Mouse (Mus musculus) midbrain, embryonic 13.5 days (tissue): Measurements from ENCODE around the gene Brd1. TPM values are rescaled to one million over a fixed set of nuclear protein-coding genes. Genes with fewer than 3 reads are reported as not detected.
"Not testable (repeated sequence)": the region's sequence is repeated elsewhere in the genome, so short reads cannot be mapped to it uniquely, and the experiment has no call there.

Experiments used
- ATAC-seq: fragments of 200-750 bp; cut with Nextera tagmentation; 2 replicates; pipeline ENCODE4 v1.8.0; 2017; ENCODE audit warnings: mild to moderate bottlenecking, moderate TSS enrichment, moderate library complexity
- H3K27ac ChIP-seq: fragments of 300-500 bp; sonication (generic); 2 replicates; pipeline ENCODE4 v1.5.1; 2015; ENCODE audit warnings: inconsistent platforms, mild to moderate bottlenecking, moderate library complexity
- H3K27me3 ChIP-seq: fragments of 300-500 bp; sonication (generic); 2 replicates; pipeline ENCODE4 v1.6.1; 2015; ENCODE audit warnings: mild to moderate bottlenecking, inconsistent platforms
- H3K36me3 ChIP-seq: fragments of 300-500 bp; sonication (generic); 2 replicates; pipeline ENCODE4 v1.6.1; 2015; ENCODE audit warnings: mild to moderate bottlenecking, inconsistent platforms
- H3K4me1 ChIP-seq: fragments of 300-500 bp; sonication (generic); replicated peaks from 2 replicates; pipeline ENCODE4 v1.6.1; 2015; ENCODE audit warnings: inconsistent platforms
- H3K4me2 ChIP-seq: fragments of 300-500 bp; sonication (generic); replicated peaks from 2 replicates; pipeline ENCODE4 v1.6.1; 2015; ENCODE audit warnings: moderate library complexity, mild to moderate bottlenecking, inconsistent platforms
- H3K4me3 ChIP-seq: fragments of 300-500 bp; sonication (generic); replicated peaks from 2 replicates; pipeline ENCODE4 v1.5.1; 2015; ENCODE audit warnings: mild to moderate bottlenecking, inconsistent platforms
- H3K9ac ChIP-seq: fragments of 300-500 bp; sonication (generic); replicated peaks from 2 replicates; pipeline ENCODE4 v1.6.1; 2015; ENCODE audit warnings: mild to moderate bottlenecking, inconsistent platforms
- H3K9me3 ChIP-seq: fragments of 300-500 bp; sonication (generic); 2 replicates; pipeline ENCODE4 v1.6.1; 2016; ENCODE audit warnings: mild to moderate bottlenecking, inconsistent platforms
- WGBS: fragments of 180-500 bp; shearing (Covaris S2); methylation state at CpG from one replicate; pipeline ENCODE4 v1.1.7; 2015; 5-methylcytosine and 5-hydroxymethylcytosine counted together
- polyA plus RNA-seq: library from polyadenylated mRNA; unstranded; fragments of >200 nt; fragmentation: Nextera tagmentation; extraction: Ambion mirVana; gene quantifications from 2 replicates; pipeline ENCODE4 v1.2.1, GENCODE M21; 2015

Gene Brd1
- polyA plus RNA-seq, 1 experiment from 2014 or later = 29.1 TPM

DNA sequence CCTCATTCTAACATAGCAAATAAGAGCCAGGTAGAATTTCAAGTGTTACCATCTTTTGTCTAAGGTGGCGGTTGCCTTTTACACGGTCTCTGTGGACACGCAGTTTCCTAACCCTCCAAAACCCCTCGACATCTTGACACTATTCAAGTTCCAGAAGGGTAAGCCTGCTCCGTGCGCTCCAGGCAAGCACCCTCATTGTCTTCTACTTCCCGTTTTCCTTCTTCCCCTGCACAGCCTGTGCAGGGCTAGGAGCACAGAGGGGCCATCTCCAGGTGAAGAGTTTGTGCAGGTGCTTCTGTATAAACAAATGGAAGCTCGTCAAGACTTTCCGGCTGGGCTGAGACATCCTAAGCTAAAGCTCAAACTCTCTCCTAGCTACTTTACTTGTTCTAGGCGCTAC is 16.0 kb upstream of the Brd1 start:
- Histone ChIP-seq H3K4me3 (no peak overlapping the region), H3K27ac (no peak overlapping the region), H3K4me1 (peaks cover 29% of the 10 kb centered on the region), H3K36me3 (peaks cover 3% of the 10 kb centered on the region; the same call in 1 of the 2 replicates), H3K27me3 (0 out of 2 replicates have a peak, but pooled peaks cover 4% of the 10 kb centered on the region), H3K9ac (no peak overlapping the region), H3K4me2 (no peak overlapping the region), H3K9me3 (no peaks in the 10 kb centered on the region)
- 94% methylated on average over 10 of the region's 10 CpGs for WGBS
- ATAC-seq = no peak

GRCm38 (mm10) chr15:88749617-88750016 is 15.6 kb upstream of the Brd1 start:
- H3K9me3 ChIP-seq, ATAC-seq, H3K4me2 ChIP-seq, H3K36me3 ChIP-seq, H3K27me3 ChIP-seq, H3K27ac ChIP-seq, H3K4me3 ChIP-seq, H3K9ac ChIP-seq: not testable (repeated sequence)
- peaks cover 25% of the 10 kb centered on the region for H3K4me1 ChIP-seq
- WGBS = 96% methylated on average over 8 of the region's 8 CpGs

DNA sequence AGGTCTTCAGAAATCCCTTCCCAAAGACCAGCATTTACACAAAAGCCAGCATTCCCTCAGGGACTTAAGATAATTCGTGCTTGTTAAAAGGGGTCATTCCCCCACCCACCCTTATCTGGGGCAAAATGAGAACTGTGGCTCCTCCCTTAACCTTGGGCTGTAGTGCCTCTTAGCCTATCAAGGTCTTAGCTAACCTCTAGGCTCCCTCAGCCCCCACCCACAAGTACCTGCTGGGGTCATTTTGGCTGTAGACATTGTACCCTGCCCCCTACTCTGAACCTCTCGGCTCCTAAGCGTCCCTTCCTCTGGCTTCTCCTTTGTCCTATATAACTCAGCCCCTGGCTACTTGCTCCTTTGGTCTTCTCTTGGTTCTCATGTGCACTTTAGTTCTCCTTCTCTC is 11.9 kb upstream of the Brd1 start:
- Histone ChIP-seq H3K4me1 (peaks cover 8% of the 10 kb centered on the region), H3K27ac (no peak overlapping the region), H3K4me3 (no peak overlapping the region), H3K9ac (no peak overlapping the region), H3K36me3 (no peaks in the 10 kb centered on the region), H3K27me3 (0 out of 2 replicates have a peak, but pooled peaks cover 4% of the 10 kb centered on the region), H3K9me3 (no peaks in the 10 kb centered on the region), H3K4me2 (no peak overlapping the region)
- ATAC-seq = no peak
- 57% methylated on average over 3 of the region's 3 CpGs for WGBS

- H3K9me3 ChIP-seq = no peaks in the 10 kb centered on the region
- 0 out of 2 replicates have a peak, but pooled peaks cover 4% of the 10 kb centered on the region for H3K27me3 ChIP-seq
- H3K4me2 ChIP-seq = no peak overlapping the region
- no peak overlapping the region for H3K9ac ChIP-seq
- H3K27ac ChIP-seq = no peak overlapping the region
- H3K4me3 ChIP-seq = no peak overlapping the region
- peaks cover 3% of the 10 kb centered on the region for H3K4me1 ChIP-seq
- ATAC-seq = no peak
- 87% methylated on average over 3 of the region's 3 CpGs for WGBS
- no peaks in the 10 kb centered on the region for H3K36me3 ChIP-seq
Measured at GRCm38 (mm10) chr15:88745347-88745746, 11.3 kb upstream of the Brd1 start.

- WGBS = 90% methylated on average over 5 of the region's 5 CpGs
- H3K27ac ChIP-seq, H3K4me2 ChIP-seq: not testable (repeated sequence)
Measured at GRCm38 (mm10) chr15:88743371-88743770, 9.3 kb upstream of the Brd1 start.

DNA sequence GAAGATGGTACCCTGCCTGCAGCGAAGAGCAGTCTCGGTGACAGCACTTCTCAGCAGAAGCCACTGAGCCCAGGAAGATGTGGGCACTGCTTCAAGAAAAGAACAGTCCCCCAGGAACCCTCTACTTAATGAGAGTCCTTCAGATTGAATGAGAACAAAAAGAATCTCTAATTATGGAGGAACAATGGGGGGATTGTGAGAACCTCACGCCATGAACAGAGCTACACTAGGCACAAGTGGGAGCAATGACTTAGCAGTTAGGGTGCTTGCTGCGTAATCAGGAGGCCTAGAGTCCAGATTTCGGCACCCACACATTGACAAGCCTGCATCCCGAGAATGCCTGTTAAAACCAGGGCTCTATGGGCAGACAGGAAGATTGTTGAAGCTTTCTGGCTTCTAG is 7.3 kb upstream of the Brd1 start:
- no peak for ATAC-seq
- Histone ChIP-seq H3K4me2 (no peak overlapping the region), H3K9me3 (no peaks in the 10 kb centered on the region), H3K36me3 (no peaks in the 10 kb centered on the region), H3K27me3 (no peaks in the 10 kb centered on the region), H3K27ac (no peak overlapping the region), H3K4me3 (no peak overlapping the region), H3K9ac (no peak overlapping the region), H3K4me1 (no peaks in the 10 kb centered on the region)
- 46% methylated on average over 6 of the region's 6 CpGs for WGBS

More at GRCm38 (mm10) chr15:88743371-88743770, 9.3 kb upstream of the Brd1 start:
- not testable (repeated sequence) for H3K36me3 ChIP-seq, H3K27me3 ChIP-seq, H3K9ac ChIP-seq, H3K9me3 ChIP-seq, H3K4me3 ChIP-seq, ATAC-seq, H3K4me1 ChIP-seq

DNA sequence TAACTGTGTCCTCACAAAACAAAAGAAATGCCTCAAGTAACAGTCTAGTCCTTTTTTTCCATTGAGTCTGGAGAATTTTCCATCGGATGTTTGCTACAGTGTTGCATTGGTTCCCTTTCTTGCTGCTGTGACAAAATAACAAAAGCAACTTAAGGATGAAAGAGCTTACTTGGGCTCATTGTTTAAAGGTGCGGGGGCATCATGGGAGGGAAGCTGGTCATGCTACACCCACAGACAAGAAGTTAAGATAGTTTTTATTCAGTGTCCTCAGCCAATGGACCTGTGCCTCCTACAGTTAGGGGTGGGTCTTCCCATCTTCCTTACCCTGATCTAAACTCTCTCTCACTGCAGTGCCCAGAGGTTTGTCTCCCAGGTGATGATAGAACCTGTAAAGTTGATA is 4.4 kb upstream of the Brd1 start:
- Histone ChIP-seq H3K27ac (no peak overlapping the region), H3K27me3 (0 out of 2 replicates have a peak, but pooled peaks cover 2% of the 10 kb centered on the region), H3K4me3 (no peak overlapping the region), H3K9ac (no peak overlapping the region), H3K4me2 (no peak overlapping the region), H3K36me3 (no peaks in the 10 kb centered on the region), H3K9me3 (no peaks in the 10 kb centered on the region), H3K4me1 (peaks cover 5% of the 10 kb centered on the region; the same call in 1 of the 2 replicates)
- 58% methylated on average over 2 of the region's 2 CpGs for WGBS
- ATAC-seq = no peak

DNA sequence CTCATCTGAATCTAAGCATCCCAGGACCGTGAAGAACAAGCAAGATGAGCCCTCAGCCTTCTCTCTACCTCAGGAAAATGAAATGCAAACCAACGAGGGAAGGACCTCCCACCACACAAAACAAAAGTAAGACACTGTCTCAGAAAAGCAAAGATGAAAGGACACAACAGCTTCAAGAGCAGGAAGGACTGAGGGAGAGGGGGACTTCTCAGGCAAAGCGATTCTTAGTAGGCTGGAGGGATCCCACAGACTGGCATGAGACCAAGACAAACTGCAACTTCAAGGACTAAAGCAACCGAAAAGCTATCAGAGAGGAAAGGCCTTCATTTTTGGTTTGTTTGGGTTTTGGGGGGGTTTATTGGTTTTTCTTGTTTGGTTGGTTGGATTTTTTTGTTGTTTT is 2.1 kb upstream of the Brd1 start:
- peaks cover 23% of the 10 kb centered on the region for H3K4me1 ChIP-seq
- no peaks in the 10 kb centered on the region for H3K36me3 ChIP-seq
- H3K9ac ChIP-seq = no peak overlapping the region
- ATAC-seq = no peak
- H3K27me3 ChIP-seq = 0 out of 2 replicates have a peak, but pooled peaks cover 2% of the 10 kb centered on the region
- no peak overlapping the region for H3K4me2 ChIP-seq
- H3K4me3 ChIP-seq = no peak overlapping the region
- H3K27ac ChIP-seq = no peak overlapping the region
- WGBS = 78% methylated on average over 4 of the region's 4 CpGs
- H3K9me3 ChIP-seq = no peaks in the 10 kb centered on the region

- peaks cover 24% of the 10 kb centered on the region for H3K36me3 ChIP-seq
- H3K27ac ChIP-seq = peak overlapping the region; percentile 90
- H3K9ac ChIP-seq = peak overlapping the region; percentile 99
- H3K4me1 ChIP-seq = peaks cover 34% of the 10 kb centered on the region
- H3K4me3 ChIP-seq = peak overlapping the region; percentile 99
- H3K27me3 ChIP-seq = 0 out of 2 replicates have a peak, but pooled peaks cover 2% of the 10 kb centered on the region
- H3K4me2 ChIP-seq = peak overlapping the region; percentile 99
- WGBS = under 1% methylated on average over 77 of the region's 86 CpGs
- no peaks in the 10 kb centered on the region for H3K9me3 ChIP-seq
- ATAC-seq = peak; percentile 63
Measured at GRCm38 (mm10) chr15:88733041-88733751, 837 bp downstream of the Brd1 start.

GRCm38 (mm10) chr15:88732405-88733020 is 1.5 kb downstream of the Brd1 start:
- H3K36me3 ChIP-seq = peaks cover 28% of the 10 kb centered on the region
- peak overlapping the region; percentile 99 for H3K4me3 ChIP-seq
- no peaks in the 10 kb centered on the region for H3K9me3 ChIP-seq
- WGBS = 31% methylated on average over 15 of the region's 15 CpGs
- peak overlapping the region; percentile 99 for H3K4me2 ChIP-seq
- peaks cover 34% of the 10 kb centered on the region for H3K4me1 ChIP-seq
- peak overlapping the region; percentile 99 for H3K9ac ChIP-seq
- H3K27ac ChIP-seq = 0 out of 2 replicates have a peak overlapping the region, but pooled peaks have one; percentile 90
- H3K27me3 ChIP-seq = 0 out of 2 replicates have a peak, but pooled peaks cover 2% of the 10 kb centered on the region
- no peak for ATAC-seq

GRCm38 (mm10) chr15:88730717-88731116 is 3.3 kb downstream of the Brd1 start:
- Histone ChIP-seq H3K27ac (no peak overlapping the region), H3K27me3 (0 out of 2 replicates have a peak, but pooled peaks cover 2% of the 10 kb centered on the region), H3K36me3 (peaks cover 41% of the 10 kb centered on the region), H3K9ac (no peak overlapping the region), H3K4me3 (no peak overlapping the region), H3K9me3 (no peaks in the 10 kb centered on the region), H3K4me2 (no peak overlapping the region), H3K4me1 (peaks cover 34% of the 10 kb centered on the region)
- no peak for ATAC-seq
- 85% methylated on average over 3 of the region's 3 CpGs for WGBS

- Histone ChIP-seq H3K36me3 (peaks cover 73% of the 10 kb centered on the region), H3K4me3 (no peak overlapping the region), H3K27ac (no peak overlapping the region), H3K9me3 (no peaks in the 10 kb centered on the region), H3K4me2 (no peak overlapping the region), H3K9ac (no peak overlapping the region), H3K4me1 (peaks cover 30% of the 10 kb centered on the region), H3K27me3 (no peaks in the 10 kb centered on the region)
- 99% methylated on average over 3 of the region's 3 CpGs for WGBS
- no peak for ATAC-seq
Measured at GRCm38 (mm10) chr15:88727204-88727603, 6.8 kb downstream of the Brd1 start.
